Mouse (Mus musculus): Measurements from ENCODE around the gene Chadl. TPM values are rescaled to one million over a fixed set of nuclear protein-coding genes. Genes with fewer than 3 reads are reported as not detected.
A peak's percentile ranks its signal among the peaks of the same experiment; 100 is the strongest.
"Not testable (repeated sequence)": the region's sequence is repeated elsewhere in the genome, so short reads cannot be mapped to it uniquely, and the experiment has no call there.

The Chadl gene
- polyA plus RNA-seq, 1 experiment from 2014 or later = 17.0 TPM

GRCm38 (mm10) chr15:81708991-81709390, 11.9 kb upstream of the Chadl start:
- Histone ChIP-seq H3K36me3 (ENCODE audit: control insufficient read depth, insufficient read depth, low read length) (peaks cover 95% of the 10 kb centered on the region), H3K27ac (ENCODE audit: low read depth, low read length) (no peak overlapping the region), H3K27me3 (replicated peaks; ENCODE audit: control insufficient read depth, insufficient read depth, low read length) (no peaks in the 10 kb centered on the region), H3K9me3 (replicated peaks; ENCODE audit: control insufficient read depth, low read length) (no peaks in the 10 kb centered on the region), H3K4me1 (ENCODE audit: control insufficient read depth, insufficient read depth, low read length) (no peaks in the 10 kb centered on the region), H3K4me2 (ENCODE audit: low read length) (no peak overlapping the region), H3K4me3 (ENCODE audit: low read depth, low read length) (no peak overlapping the region), H3K9ac (ENCODE audit: low read length) (no peak overlapping the region)
- ATAC-seq (no peak), DNase-seq (ENCODE audit: low spot score) (no peak)
- WGBS = 89% methylated on average over 11 of the region's 11 CpGs

DNA sequence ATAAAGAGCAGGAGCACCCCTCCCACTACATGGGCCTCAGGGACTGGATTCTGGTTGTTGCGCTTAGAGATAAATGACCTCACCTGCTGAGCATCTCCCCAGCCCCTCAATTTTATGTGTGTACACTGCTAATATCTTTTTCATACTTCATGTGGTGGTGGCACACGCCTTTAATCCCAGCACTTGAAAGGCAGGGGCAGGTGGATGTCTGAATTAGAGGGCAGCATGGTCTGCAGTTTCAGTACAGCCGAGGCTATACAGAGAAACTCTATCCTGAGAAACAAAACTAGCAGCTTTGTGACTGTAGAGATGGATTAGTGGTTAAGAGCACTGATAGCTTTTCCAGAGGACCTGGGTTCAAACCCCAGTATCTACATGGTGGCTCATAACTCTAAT, 6.0 kb upstream of the Chadl start:
- 88% methylated on average over 3 of the region's 3 CpGs for WGBS
- peaks cover 52% of the 10 kb centered on the region for H3K36me3 ChIP-seq (ENCODE audit: control insufficient read depth, insufficient read depth, low read length)
- H3K4me1 ChIP-seq (ENCODE audit: control insufficient read depth, insufficient read depth, low read length) = no peaks in the 10 kb centered on the region
- DNase-seq (ENCODE audit: low spot score) = no peak
- no peak overlapping the region for H3K27ac ChIP-seq (ENCODE audit: low read depth, low read length)
- no peak overlapping the region for H3K4me3 ChIP-seq (ENCODE audit: low read depth, low read length)
- H3K9ac ChIP-seq (ENCODE audit: low read length) = no peak overlapping the region
- H3K27me3 ChIP-seq (replicated peaks; ENCODE audit: control insufficient read depth, insufficient read depth, low read length) = no peaks in the 10 kb centered on the region
- H3K9me3 ChIP-seq (replicated peaks; ENCODE audit: control insufficient read depth, low read length) = no peaks in the 10 kb centered on the region
- no peak overlapping the region for H3K4me2 ChIP-seq (ENCODE audit: low read length)
- ATAC-seq = no peak

DNA sequence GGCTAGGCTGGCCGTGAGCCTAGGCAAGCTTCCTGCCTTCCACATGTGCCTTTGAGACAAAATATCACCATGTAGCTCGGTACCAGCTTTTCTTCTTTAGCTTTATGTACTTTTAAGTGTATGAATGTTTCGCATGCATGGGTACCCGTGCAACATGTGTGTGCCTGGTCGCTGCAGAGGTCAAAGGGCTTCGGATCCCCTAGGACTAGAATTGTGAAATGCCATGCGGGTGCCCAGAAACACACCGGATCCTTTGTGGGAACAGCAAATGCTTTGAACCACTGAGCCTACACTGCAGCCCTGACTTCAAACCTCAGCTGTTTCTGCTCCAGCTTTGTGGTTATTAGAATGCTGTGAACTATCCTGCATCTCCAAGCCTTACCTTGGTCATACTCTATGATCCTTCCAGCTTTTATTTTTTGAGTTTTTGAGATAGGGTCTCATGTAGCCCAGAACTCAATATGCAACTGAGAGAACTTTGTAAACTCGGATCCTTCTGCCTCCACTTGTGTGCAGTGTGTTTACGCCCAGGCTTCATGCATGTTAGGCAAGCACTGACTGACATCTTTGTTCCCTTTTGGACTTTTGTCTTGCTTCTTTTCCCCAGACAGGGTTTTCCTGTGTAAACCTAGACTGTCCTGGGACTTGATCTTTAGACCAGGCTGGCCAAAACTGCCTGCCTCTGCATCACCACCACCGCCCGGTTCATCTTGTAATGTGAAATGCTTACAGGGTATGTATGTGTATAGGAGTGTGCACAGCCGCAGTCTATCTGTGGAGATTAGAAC, 5.4 kb upstream of the Chadl start:
- Histone ChIP-seq H3K27ac (ENCODE audit: low read depth, low read length) (no peak overlapping the region), H3K4me2 (ENCODE audit: low read length) (no peak overlapping the region), H3K9ac (ENCODE audit: low read length) (no peak overlapping the region), H3K4me3 (ENCODE audit: low read depth, low read length) (no peak overlapping the region), H3K27me3 (replicated peaks; ENCODE audit: control insufficient read depth, insufficient read depth, low read length) (no peaks in the 10 kb centered on the region), H3K9me3 (replicated peaks; ENCODE audit: control insufficient read depth, low read length) (no peaks in the 10 kb centered on the region), H3K4me1 (ENCODE audit: control insufficient read depth, insufficient read depth, low read length) (no peaks in the 10 kb centered on the region), H3K36me3 (ENCODE audit: control insufficient read depth, insufficient read depth, low read length) (peaks cover 46% of the 10 kb centered on the region)
- 89% methylated on average over 13 of the region's 13 CpGs for WGBS
- ATAC-seq = no peak
- no peak for DNase-seq (ENCODE audit: low spot score)

GRCm38 (mm10) chr15:81701350-81701749, 4.3 kb upstream of the Chadl start:
- H3K4me3 ChIP-seq (ENCODE audit: low read depth, low read length); H3K27me3 ChIP-seq (replicated peaks; ENCODE audit: control insufficient read depth, insufficient read depth, low read length); ATAC-seq; H3K27ac ChIP-seq (ENCODE audit: low read depth, low read length); DNase-seq (ENCODE audit: low spot score); H3K9ac ChIP-seq (ENCODE audit: low read length); H3K4me1 ChIP-seq (ENCODE audit: control insufficient read depth, insufficient read depth, low read length); H3K4me2 ChIP-seq (ENCODE audit: low read length); H3K9me3 ChIP-seq (replicated peaks; ENCODE audit: control insufficient read depth, low read length): not testable (repeated sequence)
- H3K36me3 ChIP-seq (ENCODE audit: control insufficient read depth, insufficient read depth, low read length) = peaks cover 36% of the 10 kb centered on the region
- 78% methylated on average over 4 of the region's 4 CpGs for WGBS

GRCm38 (mm10) chr15:81700601-81701000, 3.5 kb upstream of the Chadl start:
- no peak for ATAC-seq
- Histone ChIP-seq H3K36me3 (ENCODE audit: control insufficient read depth, insufficient read depth, low read length) (peaks cover 29% of the 10 kb centered on the region), H3K27me3 (replicated peaks; ENCODE audit: control insufficient read depth, insufficient read depth, low read length) (no peaks in the 10 kb centered on the region), H3K27ac (ENCODE audit: low read depth, low read length) (no peak overlapping the region), H3K4me3 (ENCODE audit: low read depth, low read length) (no peak overlapping the region), H3K4me2 (ENCODE audit: low read length) (no peak overlapping the region), H3K4me1 (ENCODE audit: control insufficient read depth, insufficient read depth, low read length) (no peaks in the 10 kb centered on the region), H3K9me3 (replicated peaks; ENCODE audit: control insufficient read depth, low read length) (no peaks in the 10 kb centered on the region), H3K9ac (ENCODE audit: low read length) (no peak overlapping the region)
- DNase-seq (ENCODE audit: low spot score) = no peak
- 89% methylated on average over 8 of the region's 8 CpGs for WGBS

DNA sequence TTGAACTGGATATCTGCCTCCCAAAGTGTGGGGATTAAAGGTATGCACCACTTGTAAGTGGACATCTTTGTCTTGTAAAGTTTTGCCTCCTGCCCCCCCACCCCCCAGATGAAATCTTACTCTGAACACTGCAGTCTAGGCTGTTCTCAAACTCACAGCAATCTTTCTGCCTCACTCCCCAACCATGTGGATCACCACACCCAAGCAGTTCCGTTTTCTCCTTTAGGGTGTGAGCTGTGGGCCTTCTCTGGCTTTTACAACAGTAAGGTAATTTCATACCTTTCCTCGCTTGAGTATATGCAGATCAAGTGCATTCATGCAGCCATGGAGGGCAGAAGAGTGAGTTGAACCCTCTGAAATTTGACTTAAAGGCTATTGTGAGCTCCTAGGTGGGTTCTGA, 3.1 kb upstream of the Chadl start:
- no peak for ATAC-seq
- Histone ChIP-seq H3K4me3 (ENCODE audit: low read depth, low read length) (no peak overlapping the region), H3K9me3 (replicated peaks; ENCODE audit: control insufficient read depth, low read length) (no peaks in the 10 kb centered on the region), H3K27ac (ENCODE audit: low read depth, low read length) (no peak overlapping the region), H3K4me1 (ENCODE audit: control insufficient read depth, insufficient read depth, low read length) (no peaks in the 10 kb centered on the region), H3K36me3 (ENCODE audit: control insufficient read depth, insufficient read depth, low read length) (peaks cover 24% of the 10 kb centered on the region), H3K4me2 (ENCODE audit: low read length) (no peak overlapping the region), H3K9ac (ENCODE audit: low read length) (no peak overlapping the region), H3K27me3 (replicated peaks; ENCODE audit: control insufficient read depth, insufficient read depth, low read length) (no peaks in the 10 kb centered on the region)
- WGBS = 79% methylated on average over 2 of the region's 2 CpGs
- DNase-seq (ENCODE audit: low spot score) = no peak

DNA sequence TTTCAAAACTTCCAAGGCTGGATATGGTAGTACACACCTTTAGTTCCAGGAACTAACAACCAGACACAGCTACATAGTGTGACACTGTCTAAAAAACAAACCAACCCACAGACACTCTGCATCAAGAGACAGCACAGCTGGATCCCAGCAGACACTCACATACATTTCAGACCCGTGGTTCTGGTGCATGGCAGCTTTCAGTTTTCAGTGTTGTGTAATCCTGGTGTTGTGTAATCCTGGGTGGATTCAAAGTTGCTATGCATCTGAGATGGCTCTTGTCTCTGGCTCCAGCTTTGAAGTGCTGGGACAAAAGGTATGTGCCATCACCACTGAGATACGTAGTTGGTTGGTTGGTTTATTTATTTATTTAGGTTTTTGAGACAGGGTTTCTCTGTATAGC, 1.4 kb upstream of the Chadl start:
- no peaks in the 10 kb centered on the region for H3K9me3 ChIP-seq (replicated peaks; ENCODE audit: control insufficient read depth, low read length)
- H3K4me1 ChIP-seq (ENCODE audit: control insufficient read depth, insufficient read depth, low read length) = no peaks in the 10 kb centered on the region
- no peak overlapping the region for H3K9ac ChIP-seq (ENCODE audit: low read length)
- H3K36me3 ChIP-seq (ENCODE audit: control insufficient read depth, insufficient read depth, low read length) = peaks cover 8% of the 10 kb centered on the region
- no peak for DNase-seq (ENCODE audit: low spot score)
- WGBS = 79% methylated on average over 2 of the region's 2 CpGs
- no peak overlapping the region for H3K27ac ChIP-seq (ENCODE audit: low read depth, low read length)
- no peak overlapping the region for H3K4me3 ChIP-seq (ENCODE audit: low read depth, low read length)
- H3K27me3 ChIP-seq (replicated peaks; ENCODE audit: control insufficient read depth, insufficient read depth, low read length) = peaks cover 15% of the 10 kb centered on the region; the same call in 1 of the 2 replicates
- no peak overlapping the region for H3K4me2 ChIP-seq (ENCODE audit: low read length)
- ATAC-seq = no peak

GRCm38 (mm10) chr15:81697847-81698246, 760 bp upstream of the Chadl start:
- H3K4me1 ChIP-seq (ENCODE audit: control insufficient read depth, insufficient read depth, low read length) = no peaks in the 10 kb centered on the region
- H3K9ac ChIP-seq (ENCODE audit: low read length) = no peak overlapping the region
- no peak overlapping the region for H3K4me2 ChIP-seq (ENCODE audit: low read length)
- peaks cover 5% of the 10 kb centered on the region for H3K36me3 ChIP-seq (ENCODE audit: control insufficient read depth, insufficient read depth, low read length)
- no peak overlapping the region for H3K4me3 ChIP-seq (ENCODE audit: low read depth, low read length)
- no peak overlapping the region for H3K27ac ChIP-seq (ENCODE audit: low read depth, low read length)
- WGBS = 59% methylated on average over 3 of the region's 3 CpGs
- H3K27me3 ChIP-seq (replicated peaks; ENCODE audit: control insufficient read depth, insufficient read depth, low read length) = peaks cover 22% of the 10 kb centered on the region
- no peaks in the 10 kb centered on the region for H3K9me3 ChIP-seq (replicated peaks; ENCODE audit: control insufficient read depth, low read length)
- no peak for ATAC-seq
- peak; percentile 49 for DNase-seq (ENCODE audit: low spot score)

DNA sequence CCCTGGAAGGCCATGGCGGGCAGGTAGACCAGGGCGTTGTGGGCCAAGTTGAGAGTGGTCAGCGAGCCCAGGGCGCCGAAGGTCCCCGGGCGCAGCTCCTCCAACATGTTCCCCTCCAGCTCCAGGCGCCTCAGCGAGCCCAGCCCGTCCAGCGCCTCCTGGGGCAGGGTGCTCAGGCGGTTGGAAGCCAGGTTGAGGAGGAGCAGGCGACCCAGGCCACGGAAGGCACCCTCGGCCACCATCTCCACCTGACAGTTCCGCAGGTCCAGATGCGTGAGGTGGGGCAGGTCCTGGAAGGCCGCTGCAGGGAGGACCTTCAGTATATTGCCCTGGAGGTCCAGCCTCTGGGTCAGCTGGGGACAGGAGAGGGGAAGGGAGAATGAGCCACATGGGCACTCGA, 2.2 kb downstream of the Chadl start:
- no peaks in the 10 kb centered on the region for H3K36me3 ChIP-seq (ENCODE audit: control insufficient read depth, insufficient read depth, low read length)
- ATAC-seq = no peak
- peak overlapping the region; percentile 93 for H3K4me2 ChIP-seq (ENCODE audit: low read length)
- peaks cover 33% of the 10 kb centered on the region for H3K27me3 ChIP-seq (replicated peaks; ENCODE audit: control insufficient read depth, insufficient read depth, low read length)
- H3K9ac ChIP-seq (ENCODE audit: low read length) = peak overlapping the region; percentile 71
- H3K27ac ChIP-seq (ENCODE audit: low read depth, low read length) = no peak overlapping the region
- no peak for DNase-seq (ENCODE audit: low spot score)
- H3K4me3 ChIP-seq (ENCODE audit: low read depth, low read length) = peak overlapping the region; percentile 54
- WGBS = 30% methylated on average over 18 of the region's 19 CpGs
- no peaks in the 10 kb centered on the region for H3K4me1 ChIP-seq (ENCODE audit: control insufficient read depth, insufficient read depth, low read length)
- H3K9me3 ChIP-seq (replicated peaks; ENCODE audit: control insufficient read depth, low read length) = no peaks in the 10 kb centered on the region

Measured in forebrain, embryonic 14.5 days (tissue).